Mouse (Mus musculus) hematopoietic stem cell, adult 5-6 weeks (primary cell): Measurements from ENCODE around the gene Jph2. TPM values are rescaled to one million over a fixed set of nuclear protein-coding genes. Genes with fewer than 3 reads are reported as not detected.
"Not testable (repeated sequence)": the region's sequence is repeated elsewhere in the genome, so short reads cannot be mapped to it uniquely, and the experiment has no call there.

Experiments
- ATAC-seq, 2 experiments: fragments of 125-278 bp in 1 of 2; replicated peaks in 1 of 2; 2 replicates each; pipeline ENCODE4 v1.8.0; 2016 to 2017; ENCODE audit warnings: inconsistent platforms in 2 of 2, mild to moderate bottlenecking in 2 of 2, moderate number of reproducible peaks in 2 of 2, low read depth in 1 of 2, moderate TSS enrichment in 1 of 2; ENCODE audit not compliant: low FRiP score in 2 of 2, poor library complexity in 2 of 2, severe bottlenecking in 2 of 2, insufficient read depth in 1 of 2, low TSS enrichment in 1 of 2
- total RNA-seq: library from RNA; stranded (forward); fragments of 172-1452, 232-1000 nt; gene quantifications from 2 replicates; pipeline ENCODE4 v1.2.3, GENCODE M21; 2017

Gene Jph2
- total RNA-seq, 1 experiment from 2014 or later, result not detected

GRCm38 (mm10) chr2:163417026-163417425 lies 19.2 kb upstream of the Jph2 start:
- no peak for ATAC-seq

- no peak for ATAC-seq
Measured at GRCm38 (mm10) chr2:163412846-163413590, 15.2 kb upstream of the Jph2 start.

GRCm38 (mm10) chr2:163412419-163412818 lies 14.6 kb upstream of the Jph2 start:
- no peak for ATAC-seq

GRCm38 (mm10) chr2:163411840-163412239 lies 14.0 kb upstream of the Jph2 start:
- ATAC-seq, result no peak

- not testable (repeated sequence) for ATAC-seq
Measured at GRCm38 (mm10) chr2:163411344-163411743, 13.6 kb upstream of the Jph2 start.

GRCm38 (mm10) chr2:163410211-163410610 lies 12.4 kb upstream of the Jph2 start:
- no peak for ATAC-seq

- no peak for ATAC-seq
Measured at GRCm38 (mm10) chr2:163404037-163404815, 6.4 kb upstream of the Jph2 start.

- peak; percentile 82 to 89 for ATAC-seq
Measured at GRCm38 (mm10) chr2:163401221-163401620, 3.4 kb upstream of the Jph2 start.

- ATAC-seq, result no peak
Measured at GRCm38 (mm10) chr2:163399222-163399621, 1.4 kb upstream of the Jph2 start.

GRCm38 (mm10) chr2:163398770-163399169 lies 977 bp upstream of the Jph2 start:
- no peak for ATAC-seq

- no peak for ATAC-seq
Measured at GRCm38 (mm10) chr2:163397071-163397470, 722 bp downstream of the Jph2 start.

- no peak for ATAC-seq
Measured at GRCm38 (mm10) chr2:163394977-163395376, 2.8 kb downstream of the Jph2 start.

GRCm38 (mm10) chr2:163393976-163394375 lies 3.8 kb downstream of the Jph2 start:
- ATAC-seq, result no peak

- no peak for ATAC-seq
Measured at GRCm38 (mm10) chr2:163393241-163393640, 4.6 kb downstream of the Jph2 start.

GRCm38 (mm10) chr2:163392436-163392835 lies 5.4 kb downstream of the Jph2 start:
- no peak for ATAC-seq

- ATAC-seq, result no peak
Measured at GRCm38 (mm10) chr2:163386423-163387190, 11.2 kb downstream of the Jph2 start.

GRCm38 (mm10) chr2:163385126-163385525 lies 12.7 kb downstream of the Jph2 start:
- no peak for ATAC-seq

GRCm38 (mm10) chr2:163381246-163381645 lies 16.5 kb downstream of the Jph2 start:
- ATAC-seq, result no peak
